Mouse (Mus musculus): ENCODE measurements at regions not wholly inside any gene's neighbourhood (a gene's known extent, or its start where the extent isn't known, plus 50 kb on each side); places are given as distances from the start of the nearest gene placed in this dataset.

GRCm38 (mm10) chr10:97778531-97778930 is 52.0 kb upstream of the C030005K15Rik start:
- no peak for DNase-seq (ENCODE audit: low spot score)

GRCm38 (mm10) chr10:97779335-97779734 is 52.8 kb upstream of the C030005K15Rik start:
- DNase-seq (ENCODE audit: low spot score), result no peak

- DNase-seq (ENCODE audit: low spot score), result no peak
Measured at GRCm38 (mm10) chr10:97793804-97794203, 67.2 kb upstream of the C030005K15Rik start.

- no peak for DNase-seq (ENCODE audit: low spot score)
Measured at GRCm38 (mm10) chr10:97801448-97802265, 75.1 kb upstream of the C030005K15Rik start.

- no peak for DNase-seq (ENCODE audit: low spot score)
Measured at GRCm38 (mm10) chr10:97807947-97808346, 81.4 kb upstream of the C030005K15Rik start.

GRCm38 (mm10) chr10:97842574-97842973 is 116.0 kb upstream of the C030005K15Rik start:
- peak; percentile 43 for DNase-seq (ENCODE audit: low spot score)

GRCm38 (mm10) chr10:97851487-97851886 is 124.9 kb upstream of the C030005K15Rik start:
- DNase-seq (ENCODE audit: low spot score), result no peak

- no peak for DNase-seq (ENCODE audit: low spot score)
Measured at GRCm38 (mm10) chr10:97877088-97877487, 150.5 kb upstream of the C030005K15Rik start.

- DNase-seq (ENCODE audit: low spot score), result no peak
Measured at GRCm38 (mm10) chr10:97886049-97886448, 159.5 kb upstream of the C030005K15Rik start.

- no peak for DNase-seq (ENCODE audit: low spot score)
Measured at GRCm38 (mm10) chr10:97905793-97906192, 179.2 kb upstream of the C030005K15Rik start.

- DNase-seq (ENCODE audit: low spot score), result no peak
Measured at GRCm38 (mm10) chr10:97925568-97925967, 199.0 kb upstream of the C030005K15Rik start.

GRCm38 (mm10) chr10:97940345-97940744 is 213.8 kb upstream of the C030005K15Rik start:
- no peak for DNase-seq (ENCODE audit: low spot score)

GRCm38 (mm10) chr10:97965881-97966280 is 239.3 kb upstream of the C030005K15Rik start:
- no peak for DNase-seq (ENCODE audit: low spot score)

GRCm38 (mm10) chr10:97966931-97967330 is 240.4 kb upstream of the C030005K15Rik start:
- no peak for DNase-seq (ENCODE audit: low spot score)

GRCm38 (mm10) chr10:98007037-98007436 is 280.5 kb upstream of the C030005K15Rik start:
- DNase-seq (ENCODE audit: low spot score), result peak; percentile 11

- DNase-seq (ENCODE audit: low spot score), result no peak
Measured at GRCm38 (mm10) chr10:98008355-98008754, 281.8 kb upstream of the C030005K15Rik start.

- no peak for DNase-seq (ENCODE audit: low spot score)
Measured at GRCm38 (mm10) chr10:98012916-98013315, 286.4 kb upstream of the C030005K15Rik start.

GRCm38 (mm10) chr10:98014985-98015902 is 288.7 kb upstream of the C030005K15Rik start:
- no peak for DNase-seq (ENCODE audit: low spot score)

- DNase-seq (ENCODE audit: low spot score), result no peak
Measured at GRCm38 (mm10) chr10:98016596-98017304, 290.2 kb upstream of the C030005K15Rik start.

- no peak for DNase-seq (ENCODE audit: low spot score)
Measured at GRCm38 (mm10) chr10:98029124-98029523, 302.6 kb upstream of the C030005K15Rik start.

GRCm38 (mm10) chr10:98029621-98030020 is 303.1 kb upstream of the C030005K15Rik start:
- no peak for DNase-seq (ENCODE audit: low spot score)

GRCm38 (mm10) chr10:98032661-98033060 is 306.1 kb upstream of the C030005K15Rik start:
- DNase-seq (ENCODE audit: low spot score), result no peak

Data from layer of hippocampus, adult 11-12 months (tissue).